Mouse (Mus musculus): ENCODE results near the gene Ago1. TPM values are rescaled to one million over a fixed set of nuclear protein-coding genes. Genes with fewer than 3 reads are reported as not detected.

The Ago1 gene
- polyA plus RNA-seq, 1 experiment from 2014 or later = 16.1 TPM

Other genes with a start within 250 kb of the Ago1 start
- gene Map7d1, start 212.2 kb downstream of the Ago1 start, polyA plus RNA-seq (2015; fragmentation: Nextera tagmentation; extraction: Ambion mirVana) = 64.7 and 68.7 TPM in 2 replicates
- 179 and 192 TPM in 2 replicates for gene Trappc3, start 206.3 kb downstream of the Ago1 start, polyA plus RNA-seq (2015; fragmentation: Nextera tagmentation; extraction: Ambion mirVana)
- gene Col8a2, start 181.8 kb downstream of the Ago1 start, polyA plus RNA-seq (2015; fragmentation: Nextera tagmentation; extraction: Ambion mirVana) = 2.1 and 3.6 TPM in 2 replicates
- gene Adprhl2, start 146.9 kb downstream of the Ago1 start, polyA plus RNA-seq (2015; fragmentation: Nextera tagmentation; extraction: Ambion mirVana) = 81.7 and 88.1 TPM in 2 replicates
- gene Tekt2, start 142.9 kb downstream of the Ago1 start, polyA plus RNA-seq (2015; fragmentation: Nextera tagmentation; extraction: Ambion mirVana) = 15.1 and 15.3 TPM in 2 replicates
- gene Ago3, start 39.0 kb downstream of the Ago1 start, polyA plus RNA-seq (2015; fragmentation: Nextera tagmentation; extraction: Ambion mirVana) = 16.1 and 18.7 TPM in 2 replicates
- 9.0 and 9.3 TPM in 2 replicates for gene Ago4, start 64.9 kb upstream of the Ago1 start, polyA plus RNA-seq (2015; fragmentation: Nextera tagmentation; extraction: Ambion mirVana)
- 12.0 and 13.6 TPM in 2 replicates for gene Clspn, start 88.4 kb upstream of the Ago1 start, polyA plus RNA-seq (2015; fragmentation: Nextera tagmentation; extraction: Ambion mirVana)
- 3.9 and 4.6 TPM in 2 replicates for gene 5730409E04Rik, start 141.2 kb upstream of the Ago1 start, polyA plus RNA-seq (2015; fragmentation: Nextera tagmentation; extraction: Ambion mirVana)
- gene Psmb2, start 209.0 kb upstream of the Ago1 start, polyA plus RNA-seq (2015; fragmentation: Nextera tagmentation; extraction: Ambion mirVana) = 432 and 443 TPM in 2 replicates